Mouse (Mus musculus) olfactory bulb, adult 2 months (tissue): ENCODE measurements around the gene Zfpl1. TPM values are rescaled to one million over a fixed set of nuclear protein-coding genes. Genes with fewer than 3 reads are reported as not detected.

Source experiments
- H3K27ac ChIP-seq: fragments of 200-500 bp; 2 replicates; pipeline ENCODE4 v1.5.1; 2012; ENCODE audit warnings: low read depth, low read length; ENCODE audit not compliant: insufficient read depth
- H3K4me1 ChIP-seq: fragments of 200-500 bp; 2 replicates; pipeline ENCODE4 v1.6.1; 2012; ENCODE audit warnings: low read length; ENCODE audit not compliant: control insufficient read depth, insufficient read depth
- H3K4me3 ChIP-seq: fragments of 200-500 bp; 2 replicates; pipeline ENCODE4 v1.5.1; 2012; ENCODE audit warnings: mild to moderate bottlenecking, low read depth, low read length, moderate library complexity; ENCODE audit not compliant: insufficient read depth
- CTCF ChIP-seq: fragments of 200-500 bp; IDR thresholded peaks from 2 replicates; pipeline ENCODE4 v1.5.1; 2012; ENCODE audit warnings: low read depth, mild to moderate bottlenecking, low read length, moderate library complexity; ENCODE audit not compliant: insufficient read depth
- POLR2A ChIP-seq: fragments of 200-500 bp; IDR thresholded peaks from 2 replicates; pipeline ENCODE4 v1.6.1; 2012; ENCODE audit warnings: mild to moderate bottlenecking, low read depth, low read length, moderate library complexity; ENCODE audit not compliant: insufficient read depth
- WGBS: fragments of 180-500 bp; shearing (Covaris S2); methylation state at CpG from one replicate; pipeline ENCODE4 v1.1.7; 2018; 5-methylcytosine and 5-hydroxymethylcytosine counted together
- polyA plus RNA-seq: library from polyadenylated mRNA; stranded (reverse); fragments of >200 nt; gene quantifications from 2 replicates; pipeline ENCODE4 v1.2.4, GENCODE M21; 2012; ENCODE audit warnings: low replicate concordance; ENCODE audit not compliant: missing spikeins, insufficient read depth, insufficient read length

The Zfpl1 gene
- polyA plus RNA-seq, 1 experiment: not detected

GRCm38 (mm10) chr19:6038326-6038725 is 46.4 kb downstream of the Zfpl1 start:
- 80% methylated on average over 7 of the region's 7 CpGs for WGBS
- H3K4me1 ChIP-seq: no peaks in the 10 kb centered on the region
- H3K4me3 ChIP-seq: no peak overlapping the region
- TF ChIP-seq POLR2A (no peak), CTCF (no peak)
- H3K27ac ChIP-seq: no peak overlapping the region

GRCm38 (mm10) chr19:6037695-6038094 is 47.1 kb downstream of the Zfpl1 start:
- Histone ChIP-seq H3K4me1 (no peaks in the 10 kb centered on the region), H3K27ac (no peak overlapping the region), H3K4me3 (no peak overlapping the region)
- TF ChIP-seq CTCF (no peak), POLR2A (no peak)

- H3K4me1 ChIP-seq: no peaks in the 10 kb centered on the region
- WGBS: 77% methylated on average over 9 of the region's 9 CpGs
- H3K4me3 ChIP-seq: no peak overlapping the region
- H3K27ac ChIP-seq: no peak overlapping the region
- TF ChIP-seq POLR2A: no peak
- no peak for TF ChIP-seq CTCF
Measured at GRCm38 (mm10) chr19:6035966-6036585, 48.7 kb downstream of the Zfpl1 start.

Other genes with a start within 250 kb of the Zfpl1 start
- gene Frmd8, start 209.7 kb downstream of the Zfpl1 start, polyA plus RNA-seq: not detected in 2 replicates
- gene Slc25a45, start 207.1 kb downstream of the Zfpl1 start, polyA plus RNA-seq: not detected in 2 replicates
- not detected in 2 replicates for gene Tigd3, start 190.8 kb downstream of the Zfpl1 start, polyA plus RNA-seq
- gene Dpf2, start 171.9 kb downstream of the Zfpl1 start, polyA plus RNA-seq: not detected in 2 replicates
- gene Cdc42ep2, start 160.1 kb downstream of the Zfpl1 start, polyA plus RNA-seq: not detected in 2 replicates
- not detected in 2 replicates for gene Pola2, start 120.8 kb downstream of the Zfpl1 start, polyA plus RNA-seq
- not detected in 2 replicates for gene Slc22a20, start 98.8 kb downstream of the Zfpl1 start, polyA plus RNA-seq
- not detected in 2 replicates for gene Capn1, start 69.1 kb downstream of the Zfpl1 start, polyA plus RNA-seq
- gene Syvn1, start 38.4 kb downstream of the Zfpl1 start, polyA plus RNA-seq: not detected in 2 replicates
- gene Mrpl49, start 27.2 kb downstream of the Zfpl1 start, polyA plus RNA-seq: not detected in 2 replicates
- 1,126 and 1,387 TPM in 2 replicates for gene Fau, start 27.1 kb downstream of the Zfpl1 start, polyA plus RNA-seq
- gene Znhit2, start 23.8 kb downstream of the Zfpl1 start, polyA plus RNA-seq: not detected in 2 replicates
- not detected in 2 replicates for gene Tm7sf2, start 16.6 kb downstream of the Zfpl1 start, polyA plus RNA-seq
- gene Vps51, start 7.7 kb downstream of the Zfpl1 start, polyA plus RNA-seq: not detected in 2 replicates
- not detected in 2 replicates for gene Tmem262, start 4.9 kb downstream of the Zfpl1 start, polyA plus RNA-seq
- gene Gm28374, start 2.7 kb downstream of the Zfpl1 start, polyA plus RNA-seq: not detected in 2 replicates
- gene Cdca5, start within 50 bp of the Zfpl1 start, polyA plus RNA-seq: not detected in 2 replicates
- gene AC131692.1, start 9.5 kb upstream of the Zfpl1 start, polyA plus RNA-seq: not detected in 2 replicates
- not detected in 2 replicates for gene Naaladl1, start 20.8 kb upstream of the Zfpl1 start, polyA plus RNA-seq
- not detected in 2 replicates for gene Sac3d1, start 33.7 kb upstream of the Zfpl1 start, polyA plus RNA-seq
- not detected in 2 replicates for gene Snx15, start 43.3 kb upstream of the Zfpl1 start, polyA plus RNA-seq
- gene Batf2, start 56.0 kb upstream of the Zfpl1 start, polyA plus RNA-seq: not detected in 2 replicates
- gene Arl2, start 56.6 kb upstream of the Zfpl1 start, polyA plus RNA-seq: not detected in 2 replicates
- gene Majin, start 99.4 kb upstream of the Zfpl1 start, polyA plus RNA-seq: not detected in 2 replicates
- not detected in 2 replicates for gene Gpha2, start 141.4 kb upstream of the Zfpl1 start, polyA plus RNA-seq
- gene Ppp2r5b, start 150.9 kb upstream of the Zfpl1 start, polyA plus RNA-seq: not detected in 2 replicates
- gene Atg2a, start 156.7 kb upstream of the Zfpl1 start, polyA plus RNA-seq: not detected in 2 replicates
- gene Ehd1, start 191.8 kb upstream of the Zfpl1 start, polyA plus RNA-seq: not detected in 2 replicates
- not detected in 2 replicates for gene Cdc42bpg, start 221.5 kb upstream of the Zfpl1 start, polyA plus RNA-seq